Mouse (Mus musculus) thymus, adult 18-20 months (tissue): ENCODE data around the gene Cacng4.

Experiments used
- DNase-seq, 2 experiments: peaks; one replicate each; pipeline ENCODE4 v3.0.0; 2022; ENCODE audit warnings: mixed read lengths in 2 of 2

The Cacng4 gene

DNA sequence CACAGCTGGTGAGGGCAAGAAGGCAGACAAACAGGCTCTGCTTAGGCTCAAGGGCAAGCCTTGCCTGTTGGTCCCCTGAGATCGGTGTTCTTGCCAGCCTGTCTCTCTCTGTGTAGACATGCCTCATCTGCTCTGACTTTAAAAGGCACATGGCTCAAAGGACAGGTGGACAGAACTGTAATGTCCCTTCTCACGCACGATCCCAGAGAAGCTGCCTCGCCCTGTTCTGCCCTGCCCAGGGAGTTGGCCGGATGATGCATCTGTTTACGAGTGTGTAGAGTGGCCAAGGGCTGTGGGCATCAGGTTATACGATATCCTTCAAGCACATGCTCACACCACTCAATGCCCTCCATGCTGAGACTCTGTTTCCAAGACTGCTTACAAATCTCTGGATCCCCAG is 80.0 kb downstream of the Cacng4 start:
- DNase-seq, result no peak

DNA sequence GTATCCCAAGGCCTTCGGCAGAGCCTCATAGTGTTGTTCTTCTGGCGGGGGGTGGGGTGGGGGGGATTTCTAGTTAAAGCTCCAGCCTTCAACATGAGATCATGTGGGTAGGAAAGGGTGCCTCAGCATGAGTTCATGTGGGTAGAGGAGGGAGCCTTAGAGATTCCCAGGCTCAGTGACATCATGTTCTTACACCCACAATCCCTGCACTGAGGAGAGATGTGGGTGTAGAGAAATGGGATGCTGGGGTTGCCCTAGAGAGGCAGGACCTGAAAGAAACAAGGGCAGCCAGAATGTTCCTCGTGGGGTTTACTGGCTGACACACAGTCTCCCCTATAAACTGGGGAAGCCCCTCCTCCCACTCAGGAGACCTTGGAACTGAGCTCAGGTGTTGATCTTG is 84.0 kb downstream of the Cacng4 start:
- DNase-seq, result no peak

DNA sequence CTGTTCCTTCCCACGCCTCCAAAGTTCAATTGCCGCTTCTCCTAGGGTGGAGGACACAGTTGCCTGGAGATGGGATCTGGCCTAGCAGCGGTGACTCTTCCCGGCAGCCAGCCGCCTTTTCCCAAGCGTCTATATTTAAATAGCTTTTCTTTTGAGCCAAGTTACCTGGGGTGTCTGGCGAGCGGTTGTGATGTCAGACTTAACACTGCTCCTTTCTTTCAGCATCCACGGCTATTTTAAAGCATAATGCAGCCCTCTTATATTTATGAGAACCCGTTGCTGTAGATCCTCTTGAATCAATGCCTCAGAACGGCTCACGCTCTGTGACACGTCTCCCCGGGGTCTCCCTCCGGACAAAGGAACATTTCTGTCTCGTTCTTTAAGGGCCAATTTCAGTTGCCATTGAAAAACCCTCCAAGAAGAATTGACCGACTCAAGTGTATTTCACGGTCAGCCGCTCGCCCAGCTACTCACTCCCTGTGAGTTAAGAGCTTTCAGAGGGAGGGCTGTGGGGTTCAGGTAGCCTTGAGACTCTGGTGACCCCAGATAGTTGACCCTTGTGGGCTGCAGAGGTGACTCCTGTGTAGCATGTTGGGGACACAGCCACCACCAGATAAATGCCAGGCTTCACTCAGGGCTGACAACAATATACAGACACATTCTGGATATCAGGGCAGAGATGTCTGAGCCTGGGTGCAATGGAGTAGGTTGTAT is 86.3 kb downstream of the Cacng4 start:
- no peak for DNase-seq

DNA sequence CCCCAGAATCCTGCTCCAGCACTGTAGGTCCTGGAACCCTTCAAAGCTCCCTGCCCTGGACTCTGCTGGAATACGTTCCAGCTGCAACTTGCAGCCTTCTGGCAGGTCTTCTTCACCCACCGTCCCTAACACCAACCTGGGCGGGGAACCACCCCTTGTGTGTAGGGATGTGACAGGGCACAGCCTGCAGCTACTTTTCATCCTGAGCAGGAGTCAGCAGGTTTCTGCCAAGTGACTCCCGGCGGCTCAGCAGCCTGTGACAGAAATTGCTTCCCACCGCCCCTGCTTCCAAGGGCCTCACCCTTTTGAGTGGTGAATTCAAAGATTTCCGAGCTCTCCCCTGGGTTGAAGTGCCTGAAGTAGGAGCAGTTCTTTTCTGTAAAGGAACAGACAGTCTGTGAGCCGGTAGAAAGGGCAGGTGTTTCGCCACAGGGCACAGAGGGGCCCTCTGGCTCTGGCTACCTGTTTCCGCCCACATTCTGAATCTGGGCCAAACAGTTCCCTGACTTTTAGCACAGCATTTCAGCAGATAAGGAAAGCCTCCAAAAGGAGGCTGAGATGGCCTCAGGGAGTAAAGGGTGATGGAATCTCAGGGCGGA is 88.8 kb downstream of the Cacng4 start:
- no peak for DNase-seq

DNA sequence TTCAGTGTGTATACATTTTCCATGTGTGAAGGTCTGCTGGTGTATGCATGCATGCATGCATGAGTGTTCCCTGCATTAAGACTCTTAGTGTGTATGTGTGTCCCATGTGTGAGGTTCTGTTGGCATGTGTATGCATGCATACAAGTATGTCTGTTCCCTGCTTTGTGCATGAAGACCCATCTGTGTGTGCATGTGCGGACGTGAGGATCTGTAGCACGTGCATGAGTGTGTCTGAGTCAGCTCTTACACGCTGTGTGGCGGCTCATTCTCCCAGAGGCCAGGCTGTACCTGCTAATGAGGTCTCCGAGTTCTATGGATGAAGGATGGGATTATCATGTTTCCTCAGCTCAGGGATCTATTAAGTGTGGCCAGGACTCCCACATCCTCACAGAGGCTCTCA is 89.3 kb downstream of the Cacng4 start:
- DNase-seq, result no peak

DNA sequence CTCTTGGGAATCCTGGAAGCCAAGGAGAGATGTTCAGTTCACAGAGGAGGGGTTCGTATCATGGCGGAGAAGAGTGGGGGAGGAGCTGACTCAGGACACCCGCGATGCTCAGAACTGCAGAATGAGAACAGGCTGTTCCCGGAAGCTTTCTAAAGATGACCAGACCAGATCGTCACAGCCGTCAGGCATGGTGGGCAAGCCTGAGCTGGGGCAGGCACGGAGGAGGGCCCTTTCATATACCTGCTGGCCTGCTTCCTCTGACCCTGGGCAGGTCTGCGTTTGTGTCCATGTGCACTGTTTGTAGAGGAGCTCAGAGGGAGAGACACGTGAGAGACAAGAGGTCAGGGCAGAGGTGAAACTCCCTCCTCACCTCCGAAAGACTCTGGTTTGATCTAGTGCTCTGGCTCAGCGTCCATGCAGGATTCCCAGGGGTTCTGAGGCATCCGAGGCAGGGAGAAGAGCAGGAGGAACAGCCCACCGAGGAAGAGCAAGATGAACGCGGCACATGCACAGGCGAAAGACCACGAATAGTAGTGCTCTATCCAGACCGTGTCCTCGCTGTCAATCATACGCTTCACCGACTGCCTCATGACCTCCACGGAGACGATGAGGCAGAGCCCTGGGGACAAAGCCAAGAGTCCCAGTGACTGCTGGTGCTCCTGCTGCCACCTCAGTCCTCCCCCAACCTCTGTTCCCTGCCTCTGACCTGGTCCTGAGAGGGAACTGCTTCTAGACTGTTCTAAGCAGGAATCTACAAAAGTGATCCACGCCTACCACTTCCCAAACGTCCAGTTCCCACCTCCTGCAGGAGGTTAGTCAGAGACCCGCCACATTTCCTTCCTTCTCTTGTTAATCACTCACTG is 90.9 kb downstream of the Cacng4 start:
- no peak for DNase-seq

DNA sequence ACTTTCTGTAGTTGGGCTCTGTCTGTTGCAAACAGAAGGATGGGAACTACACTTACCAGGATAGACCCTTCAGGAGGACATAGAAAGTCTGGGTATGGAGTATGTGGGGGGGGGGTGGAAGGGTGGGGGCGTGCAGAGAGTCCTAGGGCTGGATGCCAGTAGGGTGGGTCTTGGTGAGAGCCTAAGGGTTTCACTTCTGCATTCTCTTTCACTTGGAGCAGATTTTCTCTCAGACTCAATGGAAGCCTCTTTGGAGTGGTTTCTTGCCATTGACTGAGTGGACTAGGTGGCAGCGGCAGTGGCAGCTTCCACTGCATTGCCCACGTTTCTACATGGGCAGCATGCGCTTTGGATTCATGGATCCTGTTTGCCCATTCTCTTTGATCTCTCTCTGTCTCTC is 94.4 kb downstream of the Cacng4 start:
- no peak for DNase-seq

DNA sequence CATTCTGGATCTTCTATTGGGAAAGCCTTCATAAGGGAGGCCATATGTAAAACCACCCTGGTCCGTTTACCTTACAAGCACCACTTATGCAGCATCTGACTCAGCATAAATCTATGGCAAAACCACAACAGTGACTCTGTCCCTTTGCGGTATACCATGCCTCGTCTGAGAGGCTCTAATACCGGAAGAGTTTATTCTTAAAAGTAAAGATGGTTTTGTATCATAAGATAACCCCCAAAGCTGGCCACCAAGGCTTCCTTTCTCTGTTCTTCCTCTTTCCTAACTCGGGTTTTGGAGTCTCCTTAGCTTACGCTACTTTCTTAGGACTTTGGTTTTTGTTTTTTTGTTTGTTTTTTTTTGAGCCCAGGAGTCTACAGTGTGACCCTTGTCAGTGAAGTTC is 101.0 kb downstream of the Cacng4 start:
- no peak for DNase-seq

DNA sequence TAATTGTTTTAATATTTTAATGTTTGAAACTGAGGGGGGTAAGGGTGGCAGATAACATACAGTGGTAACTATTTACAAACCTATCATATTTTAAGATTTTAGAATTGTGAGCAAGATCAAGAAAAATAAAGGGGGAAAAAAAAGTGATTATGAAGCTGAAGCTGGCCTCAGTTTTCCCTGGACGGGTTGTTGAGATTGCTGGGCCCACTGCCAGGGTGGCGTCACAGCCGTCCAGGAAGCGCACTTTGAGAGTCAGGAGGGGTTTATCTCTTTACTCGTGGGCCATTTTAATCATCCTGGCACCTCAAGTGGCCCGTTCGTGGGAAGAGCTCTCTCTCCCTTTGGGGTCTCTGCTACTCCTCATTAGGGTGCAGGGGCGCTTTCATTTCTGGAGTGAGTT is 102.8 kb downstream of the Cacng4 start:
- DNase-seq, result no peak

DNA sequence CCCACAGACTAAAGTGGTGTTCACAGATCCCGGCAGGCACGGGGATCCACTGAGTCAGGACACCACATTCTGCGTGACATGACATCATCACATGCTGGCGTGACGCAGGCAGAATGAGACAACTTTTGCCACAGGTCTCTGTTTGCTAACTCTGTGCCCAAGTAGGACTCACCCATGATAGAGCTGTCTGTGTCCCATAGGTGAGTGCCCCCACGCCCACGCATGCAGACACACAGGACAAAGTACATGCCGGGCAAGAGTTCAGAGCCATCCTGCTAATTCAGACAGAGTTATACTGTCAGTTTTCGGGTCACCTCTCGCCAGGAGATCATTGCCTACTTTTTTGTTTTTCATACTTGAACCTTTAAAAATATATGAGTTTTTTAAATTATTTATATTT is 105.9 kb downstream of the Cacng4 start:
- no peak for DNase-seq

DNA sequence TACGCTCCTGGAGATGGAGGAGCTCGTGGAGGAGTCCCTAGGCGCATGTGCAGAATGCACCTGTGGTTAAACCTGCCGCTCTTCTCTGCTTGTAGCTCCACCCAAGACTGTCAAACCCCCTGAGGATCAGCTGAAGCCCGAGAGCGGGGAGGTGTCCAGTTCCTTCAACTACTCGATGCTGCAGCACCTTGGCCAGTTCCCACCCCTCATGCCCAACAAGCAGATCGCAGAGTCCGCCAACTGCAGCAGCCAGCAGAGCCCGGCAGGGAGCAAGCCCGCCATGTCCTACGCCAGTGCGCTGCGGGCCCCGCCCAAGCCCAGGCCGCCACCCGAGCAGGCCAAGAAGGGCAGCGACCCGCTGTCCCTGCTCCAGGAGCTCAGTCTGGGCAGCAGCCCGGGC is 108.1 kb downstream of the Cacng4 start:
- DNase-seq, result no peak

DNA sequence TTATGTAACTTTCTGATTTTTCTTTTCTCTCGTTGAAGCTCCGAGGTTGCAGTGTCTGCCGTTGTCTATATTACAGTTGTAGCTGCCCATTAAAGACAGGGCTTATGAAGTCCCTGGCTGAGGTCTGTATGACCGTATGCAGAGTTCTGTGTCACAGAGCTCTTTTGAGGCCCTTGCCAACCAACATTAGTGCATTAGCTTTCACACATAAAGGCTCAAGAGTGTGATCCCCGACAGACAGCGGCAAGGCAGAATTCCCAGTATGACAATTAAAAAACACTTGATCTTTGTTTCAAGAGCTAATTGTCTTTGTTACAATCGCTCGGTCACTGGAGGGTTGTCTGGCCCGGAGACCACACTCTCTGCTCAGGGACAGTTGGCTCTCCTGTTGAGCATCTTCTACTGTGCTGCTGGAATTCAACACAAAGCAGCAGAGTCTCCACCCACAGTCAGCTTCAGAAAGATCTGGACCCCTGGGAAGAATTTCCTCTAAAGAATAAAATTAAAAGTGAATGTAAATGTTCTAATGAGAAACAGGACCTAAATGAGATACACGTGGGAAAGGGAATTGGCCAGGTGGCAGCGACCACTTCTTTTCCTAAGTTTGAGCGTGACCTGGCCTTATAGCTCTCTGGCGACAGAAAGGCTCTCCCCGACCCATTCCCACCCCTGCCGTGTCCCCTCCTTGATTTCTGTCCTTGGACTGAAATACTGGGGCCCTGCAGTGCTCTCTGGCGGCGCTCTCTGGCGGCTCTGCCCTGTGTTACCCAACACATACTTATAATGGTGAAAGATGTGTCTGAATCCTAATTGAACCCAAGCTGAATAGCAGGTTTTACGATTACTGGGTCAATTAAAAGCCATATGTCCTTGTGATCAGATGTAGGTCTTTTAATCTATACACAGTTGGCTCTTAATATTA is 110.6 kb downstream of the Cacng4 start:
- DNase-seq, result no peak

DNA sequence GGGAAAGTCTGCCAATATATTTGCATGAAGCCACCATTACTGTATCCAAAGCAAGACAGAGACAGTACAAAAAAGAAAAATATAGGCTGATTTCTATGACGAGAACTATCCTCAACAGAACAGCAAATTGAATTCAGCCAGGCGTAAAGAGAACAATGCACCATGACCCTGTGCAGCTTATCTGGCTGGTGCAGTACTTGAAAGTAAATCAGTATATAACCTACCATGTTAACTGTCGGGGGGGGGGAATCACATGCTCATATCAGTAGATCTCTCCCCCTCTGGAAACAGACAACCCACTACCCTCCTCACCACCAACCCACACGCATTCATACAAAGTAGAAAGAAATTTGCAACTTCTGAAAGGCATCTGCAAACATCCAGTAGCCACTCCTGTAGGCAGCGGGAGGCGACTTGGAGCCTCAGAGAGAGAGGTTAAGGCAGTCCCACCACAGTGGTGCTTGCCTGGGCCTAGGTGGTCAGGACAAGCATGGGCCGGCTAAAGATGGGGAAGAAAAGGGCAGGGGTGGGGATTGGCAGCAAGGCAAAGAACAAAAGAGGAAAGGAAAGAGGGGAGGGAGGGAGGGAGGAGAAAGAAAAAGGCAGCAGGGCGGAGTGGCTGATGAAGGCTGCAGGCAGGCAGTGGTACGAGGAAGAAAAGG is 111.5 kb downstream of the Cacng4 start:
- no peak for DNase-seq
